Mouse (Mus musculus): Measurements from ENCODE around the gene Lsm3. TPM values are rescaled to one million over a fixed set of nuclear protein-coding genes. Genes with fewer than 3 reads are reported as not detected.

Lsm3 gene
- polyA plus RNA-seq, 1 experiment from 2014 or later: 165 TPM

DNA sequence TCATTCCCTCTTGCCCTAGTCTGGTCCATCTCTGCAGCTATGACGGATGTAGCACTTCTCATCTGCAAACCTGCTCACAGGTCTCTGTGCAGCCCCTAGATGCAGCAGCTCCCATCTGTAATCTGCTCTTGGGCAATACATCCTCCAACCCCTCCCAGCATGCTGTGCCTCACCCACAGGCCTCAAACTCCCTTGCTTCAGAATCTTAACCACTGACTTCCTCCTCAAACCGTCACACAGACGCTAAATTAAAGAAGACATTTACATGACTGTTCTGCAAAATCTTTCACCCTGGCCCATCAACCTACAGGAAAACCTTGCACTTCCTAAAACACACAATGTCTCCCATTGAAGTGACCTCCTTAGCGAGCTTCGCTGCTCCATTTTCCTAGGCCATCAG is 9.7 kb upstream of the Lsm3 start:
- peaks cover 78% of the 10 kb centered on the region for H3K36me3 ChIP-seq (replicated peaks; ENCODE audit: control insufficient read depth, insufficient read depth)
- ATAC-seq (ENCODE audit: low FRiP score) (no peak), DNase-seq (ENCODE audit: low spot score) (no peak)
- H3K27ac ChIP-seq: no peak overlapping the region
- H3K27me3 ChIP-seq (ENCODE audit: control insufficient read depth, insufficient read depth, low read length): no peaks in the 10 kb centered on the region
- 95% methylated on average over 5 of the region's 5 CpGs for WGBS
- H3K4me3 ChIP-seq (replicated peaks; ENCODE audit: low read length): no peak overlapping the region
- H3K9ac ChIP-seq: no peak overlapping the region
- H3K9me3 ChIP-seq (ENCODE audit: control insufficient read depth, low read length): no peaks in the 10 kb centered on the region
- no peaks in the 10 kb centered on the region for H3K4me1 ChIP-seq (replicated peaks; ENCODE audit: control insufficient read depth, insufficient read depth, low read length)
- H3K4me2 ChIP-seq (replicated peaks): no peak overlapping the region

DNA sequence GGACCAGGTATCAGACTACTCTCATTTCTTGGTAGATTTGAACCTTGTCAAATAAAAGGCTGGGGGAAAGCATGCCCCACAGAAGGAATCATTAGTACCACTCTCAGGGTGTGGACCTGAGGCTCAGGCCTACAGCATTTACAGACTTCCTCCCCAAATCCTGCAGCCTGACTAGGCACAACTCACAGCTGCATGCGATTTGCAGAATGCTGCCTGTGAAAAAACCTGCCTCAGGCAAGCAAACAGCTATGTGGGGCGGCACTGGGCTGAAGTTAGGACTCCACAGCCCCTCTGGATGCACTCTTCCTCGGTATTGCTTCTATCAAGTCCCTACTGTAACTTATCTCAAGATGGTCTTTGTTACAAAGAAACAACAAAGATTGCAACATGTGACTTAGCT is 7.7 kb upstream of the Lsm3 start:
- Histone ChIP-seq H3K9me3 (ENCODE audit: control insufficient read depth, low read length) (no peaks in the 10 kb centered on the region), H3K4me1 (replicated peaks; ENCODE audit: control insufficient read depth, insufficient read depth, low read length) (no peaks in the 10 kb centered on the region), H3K4me3 (replicated peaks; ENCODE audit: low read length) (no peak overlapping the region), H3K4me2 (replicated peaks) (no peak overlapping the region), H3K27me3 (ENCODE audit: control insufficient read depth, insufficient read depth, low read length) (no peaks in the 10 kb centered on the region), H3K9ac (no peak overlapping the region), H3K27ac (no peak overlapping the region), H3K36me3 (replicated peaks; ENCODE audit: control insufficient read depth, insufficient read depth) (peaks cover 58% of the 10 kb centered on the region)
- WGBS: 96% methylated on average over 3 of the region's 3 CpGs
- no peak for ATAC-seq (ENCODE audit: low FRiP score)
- no peak for DNase-seq (ENCODE audit: low spot score)

DNA sequence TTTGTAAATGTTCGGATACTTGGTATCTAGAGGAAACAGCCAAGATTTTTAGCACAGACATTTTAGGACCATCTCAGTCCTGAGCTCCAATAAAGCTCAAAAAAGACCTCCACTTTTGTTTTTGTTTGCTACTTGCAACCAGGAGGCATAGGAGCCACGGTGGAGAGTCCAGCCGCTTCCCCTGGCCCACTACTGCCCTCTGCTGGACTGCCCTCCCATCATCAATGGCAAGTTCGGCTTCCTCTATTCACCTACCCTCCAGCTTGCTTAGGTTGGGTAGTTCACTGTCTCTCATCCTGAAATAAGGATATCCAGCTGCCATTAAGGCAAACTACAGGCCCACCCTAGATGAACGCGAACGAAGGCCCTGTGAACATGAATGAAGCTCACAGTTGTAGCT is 6.4 kb upstream of the Lsm3 start:
- DNase-seq (ENCODE audit: low spot score) (peak; percentile 68), ATAC-seq (ENCODE audit: low FRiP score) (no peak)
- no peak overlapping the region for H3K4me3 ChIP-seq (replicated peaks; ENCODE audit: low read length)
- no peak overlapping the region for H3K9ac ChIP-seq
- whole genome bisulfite sequencing: 36% methylated on average over 7 of the region's 7 CpGs
- H3K36me3 ChIP-seq (replicated peaks; ENCODE audit: control insufficient read depth, insufficient read depth): peaks cover 45% of the 10 kb centered on the region
- H3K27me3 ChIP-seq (ENCODE audit: control insufficient read depth, insufficient read depth, low read length): no peaks in the 10 kb centered on the region
- H3K9me3 ChIP-seq (ENCODE audit: control insufficient read depth, low read length): no peaks in the 10 kb centered on the region
- no peak overlapping the region for H3K27ac ChIP-seq
- H3K4me2 ChIP-seq (replicated peaks): no peak overlapping the region
- peaks cover 2% of the 10 kb centered on the region; the same call in 1 of the 2 replicates for H3K4me1 ChIP-seq (replicated peaks; ENCODE audit: control insufficient read depth, insufficient read depth, low read length)

DNA sequence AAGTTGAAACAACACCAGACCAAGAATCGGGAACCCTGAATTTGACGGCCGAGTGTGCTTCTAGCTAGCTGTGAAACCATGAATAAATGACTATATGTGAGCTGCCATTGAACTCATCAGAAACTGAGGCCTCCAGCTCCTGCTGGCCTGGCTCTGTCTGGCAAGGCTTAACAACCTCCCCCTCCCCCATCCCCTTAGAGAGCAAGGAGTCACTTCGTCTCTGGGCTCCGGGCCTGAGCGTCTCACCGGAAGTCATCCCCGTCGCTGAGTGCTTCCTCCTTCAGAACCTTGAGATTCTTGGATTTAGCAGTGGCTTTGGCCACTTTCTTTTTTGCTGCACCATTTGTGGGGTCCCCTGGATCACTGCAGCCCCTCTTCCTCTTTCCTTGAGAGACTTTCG is 5.5 kb upstream of the Lsm3 start:
- ATAC-seq (ENCODE audit: low FRiP score): no peak
- Histone ChIP-seq H3K9me3 (ENCODE audit: control insufficient read depth, low read length) (no peaks in the 10 kb centered on the region), H3K36me3 (replicated peaks; ENCODE audit: control insufficient read depth, insufficient read depth) (peaks cover 36% of the 10 kb centered on the region), H3K27ac (no peak overlapping the region), H3K4me2 (replicated peaks) (no peak overlapping the region), H3K9ac (no peak overlapping the region), H3K4me3 (replicated peaks; ENCODE audit: low read length) (no peak overlapping the region), H3K4me1 (replicated peaks; ENCODE audit: control insufficient read depth, insufficient read depth, low read length) (peaks cover 11% of the 10 kb centered on the region; the same call in 1 of the 2 replicates), H3K27me3 (ENCODE audit: control insufficient read depth, insufficient read depth, low read length) (no peaks in the 10 kb centered on the region)
- 88% methylated on average over 10 of the region's 10 CpGs for WGBS
- no peak for DNase-seq (ENCODE audit: low spot score)

DNA sequence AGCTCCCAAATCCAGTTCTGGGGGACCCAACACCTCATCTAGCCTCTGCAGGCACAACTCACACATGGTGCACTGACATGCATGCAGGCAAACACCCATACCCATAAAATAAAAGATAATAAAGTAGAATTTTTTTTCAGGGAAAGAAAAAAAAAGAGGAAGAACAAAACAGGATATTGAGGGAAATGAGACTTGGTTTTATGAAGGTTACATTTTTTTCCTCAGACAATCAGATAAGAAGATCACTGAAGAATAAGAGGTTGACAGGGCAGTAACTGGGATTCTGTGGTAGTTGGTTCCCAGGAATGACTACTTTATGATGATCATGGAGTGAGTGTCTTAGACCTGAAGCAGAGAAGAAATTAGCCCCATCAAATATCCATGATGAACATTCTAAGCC is 1.6 kb upstream of the Lsm3 start:
- Histone ChIP-seq H3K4me1 (replicated peaks; ENCODE audit: control insufficient read depth, insufficient read depth, low read length) (peaks cover 19% of the 10 kb centered on the region), H3K27me3 (ENCODE audit: control insufficient read depth, insufficient read depth, low read length) (no peaks in the 10 kb centered on the region), H3K9ac (peak overlapping the region; percentile 77), H3K27ac (no peak overlapping the region), H3K36me3 (replicated peaks; ENCODE audit: control insufficient read depth, insufficient read depth) (peaks cover 15% of the 10 kb centered on the region), H3K4me2 (replicated peaks) (peak overlapping the region; percentile 81; the same call in 1 of the 2 replicates), H3K4me3 (replicated peaks; ENCODE audit: low read length) (no peak overlapping the region), H3K9me3 (ENCODE audit: control insufficient read depth, low read length) (no peaks in the 10 kb centered on the region)
- no peak for ATAC-seq (ENCODE audit: low FRiP score)
- no peak for DNase-seq (ENCODE audit: low spot score)

DNA sequence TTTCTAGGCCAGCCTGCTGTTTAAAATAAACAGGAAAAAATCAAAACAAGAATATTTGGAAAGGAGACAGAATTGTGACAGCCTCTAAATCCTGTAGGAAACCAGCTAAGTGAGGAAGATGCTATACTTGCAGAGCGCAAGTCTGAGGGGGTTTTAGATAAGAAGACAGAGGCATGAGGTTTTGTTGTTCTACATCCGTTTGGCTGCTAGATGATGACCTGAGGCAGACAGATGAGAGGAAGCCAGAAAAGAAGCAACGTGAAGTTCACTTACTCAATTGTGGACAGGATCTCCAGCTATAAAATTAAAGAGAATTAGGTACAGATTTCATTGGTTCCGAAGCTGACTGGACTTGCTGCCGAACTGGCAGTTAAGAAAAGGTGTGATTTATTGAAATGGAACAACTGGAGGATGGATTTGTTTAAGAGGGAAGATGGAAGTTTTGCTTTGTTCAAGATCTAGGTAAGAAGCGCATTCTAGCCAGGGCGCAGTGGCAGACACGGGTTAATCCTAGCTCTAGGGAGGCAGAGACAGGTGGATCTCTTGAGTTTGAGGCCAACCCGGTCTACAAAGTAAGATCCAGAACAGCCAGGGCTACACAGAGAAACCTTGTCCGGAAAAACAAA is 878 bp upstream of the Lsm3 start:
- H3K9me3 ChIP-seq (ENCODE audit: control insufficient read depth, low read length): no peaks in the 10 kb centered on the region
- H3K4me2 ChIP-seq (replicated peaks): peak overlapping the region; percentile 81
- H3K36me3 ChIP-seq (replicated peaks; ENCODE audit: control insufficient read depth, insufficient read depth): peaks cover 22% of the 10 kb centered on the region
- H3K27me3 ChIP-seq (ENCODE audit: control insufficient read depth, insufficient read depth, low read length): no peaks in the 10 kb centered on the region
- peak overlapping the region; percentile 77 for H3K9ac ChIP-seq
- peak overlapping the region; percentile 44 for H3K4me3 ChIP-seq (replicated peaks; ENCODE audit: low read length)
- 38% methylated on average over 10 of the region's 10 CpGs for WGBS
- H3K4me1 ChIP-seq (replicated peaks; ENCODE audit: control insufficient read depth, insufficient read depth, low read length): peaks cover 19% of the 10 kb centered on the region
- ATAC-seq (ENCODE audit: low FRiP score) (no peak; the same call in 1 of the 2 replicates), DNase-seq (ENCODE audit: low spot score) (peak; percentile 29)
- peak overlapping the region; percentile 69 for H3K27ac ChIP-seq

DNA sequence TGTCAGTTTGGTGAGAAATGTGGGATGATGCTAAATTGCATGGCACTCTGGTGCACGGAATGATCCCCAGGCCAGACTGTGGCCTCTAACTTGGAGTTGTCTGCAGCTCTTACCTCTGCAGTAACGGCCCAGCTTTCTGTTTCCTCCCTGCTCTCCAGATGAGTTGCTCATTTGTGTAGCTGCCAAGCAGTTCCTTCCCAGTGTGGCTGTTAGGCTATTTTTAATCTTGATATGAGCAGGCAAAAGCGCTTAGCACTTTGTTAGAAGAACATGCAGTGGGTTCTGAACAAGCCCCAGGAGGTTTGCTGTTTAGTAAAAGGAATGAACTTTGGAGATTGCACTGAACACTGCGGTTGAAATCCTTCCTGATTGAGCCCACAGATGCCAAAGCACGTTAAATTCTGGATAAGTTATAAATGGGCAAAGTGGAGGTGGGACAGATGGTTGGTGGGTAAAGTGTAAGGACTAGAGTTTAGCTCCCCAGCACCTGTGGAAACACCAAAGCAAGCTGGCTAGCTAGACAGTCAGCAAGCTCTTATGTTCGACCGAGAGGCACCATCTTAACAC is 2.8 kb downstream of the Lsm3 start:
- no peak for DNase-seq (ENCODE audit: low spot score)
- Histone ChIP-seq H3K4me3 (replicated peaks; ENCODE audit: low read length) (no peak overlapping the region), H3K27me3 (ENCODE audit: control insufficient read depth, insufficient read depth, low read length) (no peaks in the 10 kb centered on the region), H3K9me3 (ENCODE audit: control insufficient read depth, low read length) (no peaks in the 10 kb centered on the region), H3K4me1 (replicated peaks; ENCODE audit: control insufficient read depth, insufficient read depth, low read length) (peaks cover 19% of the 10 kb centered on the region), H3K36me3 (replicated peaks; ENCODE audit: control insufficient read depth, insufficient read depth) (peaks cover 59% of the 10 kb centered on the region), H3K9ac (no peak overlapping the region), H3K27ac (no peak overlapping the region), H3K4me2 (replicated peaks) (no peak overlapping the region)
- 94% methylated on average over 7 of the region's 7 CpGs for WGBS
- no peak for ATAC-seq (ENCODE audit: low FRiP score)

DNA sequence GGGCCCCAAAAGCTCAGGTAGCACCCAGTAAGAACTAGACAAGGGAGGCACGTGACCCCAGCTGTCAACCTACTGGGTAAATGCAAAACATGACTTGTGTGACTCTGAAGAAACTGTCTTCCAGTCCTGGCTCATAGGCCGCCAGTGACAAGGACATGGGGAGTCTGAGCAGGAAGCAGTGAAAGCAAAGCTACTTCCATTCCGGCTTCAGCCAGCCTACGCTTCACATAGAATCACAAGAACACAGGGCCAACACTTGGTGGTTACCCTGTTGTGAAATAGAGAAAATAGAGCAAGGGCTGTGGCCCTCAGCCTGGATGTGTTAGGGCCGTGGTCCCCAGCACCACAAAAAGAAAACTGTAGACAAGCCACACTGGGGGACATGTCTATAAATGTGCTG is 7.1 kb downstream of the Lsm3 start:
- peaks cover 78% of the 10 kb centered on the region for H3K36me3 ChIP-seq (replicated peaks; ENCODE audit: control insufficient read depth, insufficient read depth)
- ATAC-seq (ENCODE audit: low FRiP score) (no peak), DNase-seq (ENCODE audit: low spot score) (no peak)
- 95% methylated on average over 5 of the region's 5 CpGs for WGBS
- no peaks in the 10 kb centered on the region for H3K9me3 ChIP-seq (ENCODE audit: control insufficient read depth, low read length)
- no peak overlapping the region for H3K9ac ChIP-seq
- no peaks in the 10 kb centered on the region for H3K4me1 ChIP-seq (replicated peaks; ENCODE audit: control insufficient read depth, insufficient read depth, low read length)
- no peak overlapping the region for H3K4me3 ChIP-seq (replicated peaks; ENCODE audit: low read length)
- no peak overlapping the region for H3K27ac ChIP-seq
- no peaks in the 10 kb centered on the region for H3K27me3 ChIP-seq (ENCODE audit: control insufficient read depth, insufficient read depth, low read length)
- no peak overlapping the region for H3K4me2 ChIP-seq (replicated peaks)

DNA sequence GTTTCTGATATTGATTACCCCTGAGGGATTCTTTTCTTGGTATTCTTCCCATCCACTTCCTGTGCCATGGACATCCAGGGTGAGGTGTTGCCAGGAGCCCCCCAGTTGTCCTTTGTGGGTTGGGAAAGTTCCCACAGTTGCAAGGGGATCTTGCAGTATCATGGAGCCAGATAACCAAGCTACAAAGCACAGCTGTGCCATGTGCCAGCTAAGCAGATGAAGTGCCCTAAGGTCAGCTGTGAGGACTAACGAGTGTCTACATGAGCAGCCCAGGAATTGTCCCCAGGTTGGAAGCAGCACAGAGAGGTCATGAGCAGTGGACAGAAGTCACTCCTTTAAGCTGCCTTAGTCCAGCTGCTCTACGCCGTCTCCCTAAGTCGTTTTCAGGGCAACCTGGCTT is 9.8 kb downstream of the Lsm3 start:
- no peaks in the 10 kb centered on the region for H3K27me3 ChIP-seq (ENCODE audit: control insufficient read depth, insufficient read depth, low read length)
- DNase-seq (ENCODE audit: low spot score): no peak
- no peaks in the 10 kb centered on the region for H3K4me1 ChIP-seq (replicated peaks; ENCODE audit: control insufficient read depth, insufficient read depth, low read length)
- WGBS: 91% methylated on average over 4 of the region's 4 CpGs
- H3K9me3 ChIP-seq (ENCODE audit: control insufficient read depth, low read length): no peaks in the 10 kb centered on the region
- no peak overlapping the region for H3K4me2 ChIP-seq (replicated peaks)
- no peak overlapping the region for H3K27ac ChIP-seq
- no peak for ATAC-seq (ENCODE audit: low FRiP score)
- peaks cover 51% of the 10 kb centered on the region for H3K36me3 ChIP-seq (replicated peaks; ENCODE audit: control insufficient read depth, insufficient read depth)
- H3K9ac ChIP-seq: no peak overlapping the region
- H3K4me3 ChIP-seq (replicated peaks; ENCODE audit: low read length): no peak overlapping the region
